Mouse (Mus musculus) liver, postnatal 0 days (tissue): ENCODE data around the gene Tmem229b.

Experiments
- CTCF ChIP-seq: sonication (generic); IDR thresholded peaks from 2 replicates; pipeline ENCODE4 v1.5.1; 2016; ENCODE audit warnings: antibody characterized with exemption, low read depth
- EP300 ChIP-seq: IDR thresholded peaks from 2 replicates; pipeline ENCODE4 v1.6.1; 2016; ENCODE audit warnings: antibody characterized with exemption, low read depth, mild to moderate bottlenecking

DNA sequence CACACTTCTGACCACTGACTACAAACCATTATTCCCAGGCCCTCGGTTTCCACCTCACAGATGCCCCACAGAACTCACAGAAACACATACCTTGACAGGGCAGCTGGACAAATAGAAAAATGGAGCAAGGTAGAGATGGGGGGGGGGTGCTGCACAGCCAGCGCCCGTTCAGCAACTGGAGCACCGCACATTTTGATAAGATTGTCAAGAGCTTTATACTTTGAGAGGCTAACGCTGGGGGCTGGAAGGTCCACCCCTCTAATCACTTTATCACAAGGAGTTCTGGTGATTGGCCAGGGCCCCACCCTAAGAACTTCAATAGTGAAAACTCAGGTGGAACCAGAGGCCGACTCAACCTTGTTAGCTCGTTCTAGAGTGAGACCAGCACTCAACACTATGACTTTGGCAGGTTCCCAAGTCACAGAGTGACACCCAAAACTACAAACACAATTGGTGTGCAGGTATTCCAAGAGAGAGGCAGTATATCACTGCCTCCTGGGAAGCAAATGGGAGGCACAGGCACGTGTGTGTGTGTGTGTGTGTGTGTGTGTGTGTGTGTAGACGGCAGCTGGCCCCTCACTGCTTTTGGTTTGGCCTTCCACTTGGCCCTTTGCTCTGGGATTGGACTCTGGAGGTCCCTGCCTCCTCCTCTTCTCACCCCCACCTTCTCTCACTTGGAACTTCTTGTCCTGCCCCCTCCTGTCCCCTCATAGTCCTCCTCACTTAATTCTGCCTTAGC lies 24.0 kb downstream of the Tmem229b start:
- TF ChIP-seq CTCF: no peak
- TF ChIP-seq EP300: no peak
